Mouse (Mus musculus) cerebellum, adult 9-11 months (tissue): ENCODE data around the gene Rasd1.
"Not testable (repeated sequence)": the region's sequence is repeated elsewhere in the genome, so short reads cannot be mapped to it uniquely, and the experiment has no call there.

Experiments used
- DNase-seq: peaks from one replicate; pipeline ENCODE4 v3.0.0; 2022

Gene Rasd1

GRCm38 (mm10) chr11:59960476-59961337 is 4.0 kb downstream of the Rasd1 start:
- no peak for DNase-seq

GRCm38 (mm10) chr11:59959453-59959852 is 5.3 kb downstream of the Rasd1 start:
- no peak for DNase-seq

- no peak for DNase-seq
These were observed 8.0 kb downstream of the Rasd1 start for GRCm38 (mm10) chr11:59956749-59957148.

GRCm38 (mm10) chr11:59952892-59953291 is 11.9 kb downstream of the Rasd1 start:
- DNase-seq = no peak

GRCm38 (mm10) chr11:59948401-59948767 is 16.4 kb downstream of the Rasd1 start:
- no peak for DNase-seq

- DNase-seq = peak; percentile 93
These were observed 16.9 kb downstream of the Rasd1 start, which contains the start of gene Med9 for GRCm38 (mm10) chr11:59947752-59948400. Gene Med9, plus strand, starts transcription at chr11:59948206.

- DNase-seq = not testable (repeated sequence)
These were observed 19.9 kb downstream of the Rasd1 start for GRCm38 (mm10) chr11:59944855-59945254.

GRCm38 (mm10) chr11:59941391-59941790 is 23.4 kb downstream of the Rasd1 start:
- DNase-seq = no peak

GRCm38 (mm10) chr11:59940645-59941044 is 24.1 kb downstream of the Rasd1 start:
- no peak for DNase-seq

GRCm38 (mm10) chr11:59939821-59940220 is 24.9 kb downstream of the Rasd1 start:
- no peak for DNase-seq

- no peak for DNase-seq
These were observed 27.1 kb downstream of the Rasd1 start for GRCm38 (mm10) chr11:59937615-59938014.

- no peak for DNase-seq
These were observed 27.7 kb downstream of the Rasd1 start for GRCm38 (mm10) chr11:59937023-59937422.

- DNase-seq = no peak
These were observed 30.8 kb downstream of the Rasd1 start for GRCm38 (mm10) chr11:59933943-59934342.

- DNase-seq = no peak
These were observed 32.0 kb downstream of the Rasd1 start for GRCm38 (mm10) chr11:59932560-59933337.

- no peak for DNase-seq
These were observed 34.7 kb downstream of the Rasd1 start for GRCm38 (mm10) chr11:59930031-59930430.

GRCm38 (mm10) chr11:59921265-59921664 is 43.5 kb downstream of the Rasd1 start:
- no peak for DNase-seq

- no peak for DNase-seq
These were observed 44.4 kb downstream of the Rasd1 start for GRCm38 (mm10) chr11:59920331-59920730.

- DNase-seq = no peak
These were observed 45.3 kb downstream of the Rasd1 start for GRCm38 (mm10) chr11:59919401-59919800.

- no peak for DNase-seq
These were observed 46.7 kb downstream of the Rasd1 start for GRCm38 (mm10) chr11:59918014-59918413.

GRCm38 (mm10) chr11:59913702-59914101 is 51.0 kb downstream of the Rasd1 start:
- DNase-seq = no peak
